Mouse (Mus musculus): Measurements from ENCODE around the gene Rbp1.

Gene Rbp1

GRCm38 (mm10) chr9:98422656-98423055 is at the start of gene Rbp1:
TSS of gene Rbp1 (plus strand) at chr9:98422961.
- DNase-seq (ENCODE audit: low spot score) = peak; percentile 80

- DNase-seq (ENCODE audit: low spot score) = no peak
Observed at GRCm38 (mm10) chr9:98373358-98373757, 49.4 kb upstream of the Rbp1 start.

- no peak for DNase-seq (ENCODE audit: low spot score)
Observed at GRCm38 (mm10) chr9:98374897-98375296, 47.9 kb upstream of the Rbp1 start.

- DNase-seq (ENCODE audit: low spot score) = no peak
Observed at GRCm38 (mm10) chr9:98375329-98376170, 47.2 kb upstream of the Rbp1 start.

GRCm38 (mm10) chr9:98379736-98380135 is 43.0 kb upstream of the Rbp1 start:
- no peak for DNase-seq (ENCODE audit: low spot score)

- no peak for DNase-seq (ENCODE audit: low spot score)
Observed at GRCm38 (mm10) chr9:98380593-98380992, 42.2 kb upstream of the Rbp1 start.

GRCm38 (mm10) chr9:98387741-98388632 is 34.8 kb upstream of the Rbp1 start:
- DNase-seq (ENCODE audit: low spot score) = no peak

- DNase-seq (ENCODE audit: low spot score) = no peak
Observed at GRCm38 (mm10) chr9:98388633-98388965, 34.2 kb upstream of the Rbp1 start.

- no peak for DNase-seq (ENCODE audit: low spot score)
Observed at GRCm38 (mm10) chr9:98393496-98393895, 29.3 kb upstream of the Rbp1 start.

GRCm38 (mm10) chr9:98397211-98397610 is 25.6 kb upstream of the Rbp1 start:
- DNase-seq (ENCODE audit: low spot score) = no peak

- no peak for DNase-seq (ENCODE audit: low spot score)
Observed at GRCm38 (mm10) chr9:98397866-98398265, 24.9 kb upstream of the Rbp1 start.

- no peak for DNase-seq (ENCODE audit: low spot score)
Observed at GRCm38 (mm10) chr9:98400185-98400894, 22.4 kb upstream of the Rbp1 start.

GRCm38 (mm10) chr9:98401611-98402010 is 21.1 kb upstream of the Rbp1 start:
- no peak for DNase-seq (ENCODE audit: low spot score)

GRCm38 (mm10) chr9:98407771-98408170 is 15.0 kb upstream of the Rbp1 start:
- DNase-seq (ENCODE audit: low spot score) = no peak

- DNase-seq (ENCODE audit: low spot score) = peak; percentile 59
Observed at GRCm38 (mm10) chr9:98409137-98409536, 13.6 kb upstream of the Rbp1 start.

GRCm38 (mm10) chr9:98415427-98415826 is 7.3 kb upstream of the Rbp1 start:
- no peak for DNase-seq (ENCODE audit: low spot score)

GRCm38 (mm10) chr9:98417919-98418318 is 4.8 kb upstream of the Rbp1 start:
- DNase-seq (ENCODE audit: low spot score) = peak; percentile 49

- DNase-seq (ENCODE audit: low spot score) = no peak
Observed at GRCm38 (mm10) chr9:98418346-98418745, 4.4 kb upstream of the Rbp1 start.

- no peak for DNase-seq (ENCODE audit: low spot score)
Observed at GRCm38 (mm10) chr9:98420666-98421065, 2.1 kb upstream of the Rbp1 start.

- no peak for DNase-seq (ENCODE audit: low spot score)
Observed at GRCm38 (mm10) chr9:98421903-98422302, 858 bp upstream of the Rbp1 start.

- peak; percentile 84 for DNase-seq (ENCODE audit: low spot score)
Observed at GRCm38 (mm10) chr9:98423691-98424090, 930 bp downstream of the Rbp1 start.

- DNase-seq (ENCODE audit: low spot score) = no peak
Observed at GRCm38 (mm10) chr9:98424291-98424690, 1.5 kb downstream of the Rbp1 start.
